Mouse (Mus musculus) thymus, adult 2 months (tissue): Measurements from ENCODE around the gene Hist1h3c. TPM values are rescaled to one million over a fixed set of nuclear protein-coding genes. Genes with fewer than 3 reads are reported as not detected.
"Not testable (repeated sequence)": the region's sequence is repeated elsewhere in the genome, so short reads cannot be mapped to it uniquely, and the experiment has no call there.

ENCODE experiments used
- DNase-seq: peaks from one replicate; pipeline ENCODE4 v3.0.0; 2021
- H3K27ac ChIP-seq: fragments of 200-500 bp; 2 replicates; pipeline ENCODE4 v1.5.1; 2012; ENCODE audit warnings: low read length, control low read depth; ENCODE audit not compliant: control insufficient read depth, insufficient read depth
- H3K27me3 ChIP-seq: fragments of 200-500 bp; 2 replicates; pipeline ENCODE4 v1.6.1; 2012; ENCODE audit warnings: mild to moderate bottlenecking, low read length, moderate library complexity, mixed read lengths; ENCODE audit not compliant: control insufficient read depth, insufficient read depth
- H3K36me3 ChIP-seq: fragments of 200-500 bp; 2 replicates; pipeline ENCODE4 v1.6.1; 2012; ENCODE audit warnings: mild to moderate bottlenecking, low read length, moderate library complexity; ENCODE audit not compliant: control insufficient read depth, insufficient read depth
- H3K4me1 ChIP-seq: fragments of 200-500 bp; replicated peaks from 2 replicates; pipeline ENCODE4 v1.6.1; 2012; ENCODE audit warnings: low read length; ENCODE audit not compliant: control insufficient read depth, insufficient read depth
- H3K4me3 ChIP-seq: fragments of 200-500 bp; 2 replicates; pipeline ENCODE4 v1.5.1; 2012; ENCODE audit warnings: mild to moderate bottlenecking, low read length, control low read depth, moderate library complexity; ENCODE audit not compliant: control insufficient read depth, insufficient read depth
- CTCF ChIP-seq: fragments of 200-500 bp; IDR thresholded peaks from 2 replicates; pipeline ENCODE4 v1.5.1; 2012; ENCODE audit warnings: mild to moderate bottlenecking, control low read depth, low read length, moderate library complexity, borderline replicate concordance; ENCODE audit not compliant: control insufficient read depth, poor library complexity, insufficient read depth; ENCODE audit errors: extremely low read depth
- POLR2A ChIP-seq: fragments of 200-500 bp; IDR thresholded peaks from 2 replicates; pipeline ENCODE4 v1.6.1; 2012; ENCODE audit warnings: mild to moderate bottlenecking, low read length, control low read depth, moderate library complexity; ENCODE audit not compliant: control insufficient read depth, poor library complexity, insufficient read depth; ENCODE audit errors: extremely low read depth
- WGBS: fragments of 180-500 bp; shearing (Covaris S2); methylation state at CpG from one replicate; pipeline ENCODE4 v1.1.7; 2018; 5-methylcytosine and 5-hydroxymethylcytosine counted together
- polyA plus RNA-seq: library from polyadenylated mRNA; depleted of rRNA; stranded (reverse); fragments of >200 nt; gene quantifications from 2 replicates; pipeline ENCODE4 v1.2.3, GENCODE M21; 2012

The Hist1h3c gene
- polyA plus RNA-seq, 1 experiment = 377 TPM

DNA sequence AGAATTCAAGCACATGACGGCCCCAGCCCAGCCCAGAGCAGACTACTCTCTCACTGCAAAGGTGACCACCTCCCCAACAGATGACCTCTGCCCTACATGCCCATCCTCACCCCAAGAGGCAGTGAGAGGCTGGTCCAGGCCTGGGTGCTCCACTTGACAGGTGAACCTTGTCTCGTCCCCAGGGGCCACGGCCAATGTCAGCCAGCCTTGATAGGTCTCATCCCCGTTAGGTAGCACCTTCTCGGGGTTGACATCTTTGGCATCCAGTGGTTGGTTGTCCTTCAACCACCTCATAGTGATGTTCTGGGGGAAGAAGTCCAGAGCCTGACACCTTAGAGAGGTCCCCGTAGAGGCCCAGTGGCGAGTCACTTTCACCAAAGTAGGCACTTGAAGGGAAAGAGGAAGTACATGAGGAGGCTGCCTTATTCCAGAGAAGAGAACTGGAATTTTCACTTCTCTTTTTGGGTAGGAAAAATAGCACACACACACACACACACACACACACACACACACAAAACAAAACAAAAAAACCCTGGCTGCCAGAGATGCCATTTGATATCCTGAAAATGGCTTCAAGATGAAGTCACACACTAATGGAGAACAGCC, 39.5 kb downstream of the Hist1h3c start:
- WGBS = 90% methylated on average over 7 of the region's 7 CpGs
- H3K4me3 ChIP-seq = no peak overlapping the region
- H3K27me3 ChIP-seq = no peaks in the 10 kb centered on the region
- H3K27ac ChIP-seq = no peak overlapping the region
- TF ChIP-seq POLR2A (no peak), CTCF (no peak)
- H3K36me3 ChIP-seq = no peaks in the 10 kb centered on the region
- DNase-seq = no peak
- H3K4me1 ChIP-seq = peaks cover 11% of the 10 kb centered on the region

DNA sequence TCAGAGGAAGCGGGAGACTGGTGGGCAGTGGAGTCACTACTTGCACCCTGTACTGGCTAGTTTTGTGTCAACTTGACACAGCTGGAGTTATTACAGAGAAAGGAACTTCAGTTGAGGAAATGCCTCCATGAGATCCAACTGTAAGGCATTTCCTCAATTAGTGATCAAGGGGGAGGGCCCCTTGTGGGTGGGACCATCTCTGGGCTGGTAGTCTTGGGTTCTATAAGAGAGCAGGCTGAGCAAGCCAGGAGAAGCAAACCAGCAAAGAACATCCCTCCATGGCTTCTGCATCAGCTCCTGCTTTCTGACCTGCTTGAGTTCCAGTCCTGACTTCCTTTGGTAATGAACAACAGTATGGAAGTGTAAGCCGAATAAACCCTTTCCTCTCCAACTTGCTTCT, 42.6 kb downstream of the Hist1h3c start:
- not testable (repeated sequence) for DNase-seq, H3K4me1 ChIP-seq, H3K27ac ChIP-seq, H3K27me3 ChIP-seq, H3K36me3 ChIP-seq, H3K4me3 ChIP-seq
- WGBS = 94% methylated on average over 2 of the region's 2 CpGs

DNA sequence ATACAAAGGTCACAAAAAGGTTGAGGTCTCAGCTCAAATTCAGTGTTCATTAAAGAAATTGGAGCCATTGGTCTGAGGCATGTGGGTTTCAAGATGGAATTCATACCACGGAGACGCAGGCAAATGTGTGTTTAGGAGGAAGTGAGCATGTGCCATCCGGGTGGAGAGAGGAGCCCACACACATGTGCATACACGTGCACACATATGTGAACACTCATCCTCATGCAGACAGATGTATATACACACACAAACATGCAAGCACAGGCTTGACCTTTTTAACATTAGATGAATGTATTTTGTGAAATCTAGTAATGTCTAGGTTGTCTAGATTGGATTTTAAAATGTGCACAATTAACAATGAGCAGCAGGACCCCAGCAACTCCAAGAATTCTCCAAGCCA, 43.2 kb downstream of the Hist1h3c start:
- Histone ChIP-seq H3K4me1 (peaks cover 4% of the 10 kb centered on the region), H3K4me3 (no peak overlapping the region), H3K27me3 (no peaks in the 10 kb centered on the region), H3K27ac (no peak overlapping the region), H3K36me3 (no peaks in the 10 kb centered on the region)
- TF ChIP-seq POLR2A (no peak), CTCF (no peak)
- WGBS = 82% methylated on average over 4 of the region's 4 CpGs
- no peak for DNase-seq

DNA sequence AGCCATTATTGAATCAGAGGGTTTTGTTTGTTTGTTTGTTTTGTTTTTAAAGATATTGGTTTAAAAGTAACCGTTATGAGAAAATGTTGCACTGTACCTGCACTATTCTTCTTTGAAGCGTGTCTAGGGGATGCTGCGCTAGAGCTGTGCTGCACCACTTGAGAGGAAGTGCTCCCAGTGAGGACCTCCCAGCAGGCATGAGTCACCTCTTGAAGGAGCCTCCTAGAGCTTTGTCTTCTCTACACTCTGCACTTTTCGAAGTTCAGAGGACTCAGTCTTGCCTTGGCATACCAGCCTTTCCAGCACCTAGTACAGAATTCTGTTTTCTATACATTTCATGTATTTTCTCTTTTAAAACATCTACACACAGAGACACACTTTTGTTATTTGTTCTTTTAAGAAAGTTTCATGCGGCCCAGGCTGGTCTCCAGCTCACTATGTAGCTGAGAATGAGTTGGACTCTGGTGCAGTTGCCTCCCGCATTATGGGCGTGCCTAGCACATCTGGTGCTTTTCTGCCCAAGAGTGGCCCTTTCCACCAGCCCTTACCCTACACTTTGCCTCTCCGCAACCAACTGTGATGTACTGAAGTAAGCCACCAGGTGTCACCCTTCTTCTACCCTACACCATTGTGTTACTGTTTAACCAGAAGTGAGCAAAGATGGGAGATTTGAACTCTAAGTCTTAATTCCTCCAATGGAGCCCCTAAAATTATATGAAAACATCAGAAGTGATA, 44.4 kb downstream of the Hist1h3c start:
- peak; percentile 82 for DNase-seq
- Histone ChIP-seq H3K27ac (peak overlapping the region; percentile 52), H3K4me3 (no peak overlapping the region), H3K36me3 (no peaks in the 10 kb centered on the region), H3K4me1 (peaks cover 8% of the 10 kb centered on the region), H3K27me3 (no peaks in the 10 kb centered on the region)
- WGBS = 5% methylated on average over 8 of the region's 8 CpGs
- peak; percentile 60; the same call in 1 of the 2 replicates for TF ChIP-seq CTCF
- no peak for TF ChIP-seq POLR2A

DNA sequence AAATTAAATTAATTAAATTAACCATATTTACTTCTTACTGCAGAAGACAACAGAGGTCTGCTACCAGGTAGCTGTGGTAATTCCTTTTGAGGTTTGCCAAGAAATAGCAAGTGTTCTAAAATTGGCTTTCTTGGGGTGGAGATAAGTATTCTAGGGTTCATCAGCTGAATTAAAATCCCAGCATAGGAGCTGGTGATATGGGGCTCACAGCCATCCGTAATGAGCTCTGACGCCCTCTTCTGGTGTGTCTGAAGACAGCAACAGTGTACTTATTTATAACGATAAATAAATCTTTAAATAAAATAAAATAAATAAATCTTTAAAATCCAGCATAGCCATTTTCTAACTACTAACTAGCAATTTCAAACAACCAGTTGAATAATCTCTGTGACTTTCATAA, 45.6 kb downstream of the Hist1h3c start:
- Histone ChIP-seq H3K4me3 (no peak overlapping the region), H3K27ac (no peak overlapping the region), H3K36me3 (no peaks in the 10 kb centered on the region), H3K27me3 (no peaks in the 10 kb centered on the region), H3K4me1 (peaks cover 11% of the 10 kb centered on the region)
- no peak for TF ChIP-seq CTCF
- TF ChIP-seq POLR2A = no peak
- DNase-seq = peak; percentile 1
- 87% methylated on average over 3 of the region's 3 CpGs for WGBS

DNA sequence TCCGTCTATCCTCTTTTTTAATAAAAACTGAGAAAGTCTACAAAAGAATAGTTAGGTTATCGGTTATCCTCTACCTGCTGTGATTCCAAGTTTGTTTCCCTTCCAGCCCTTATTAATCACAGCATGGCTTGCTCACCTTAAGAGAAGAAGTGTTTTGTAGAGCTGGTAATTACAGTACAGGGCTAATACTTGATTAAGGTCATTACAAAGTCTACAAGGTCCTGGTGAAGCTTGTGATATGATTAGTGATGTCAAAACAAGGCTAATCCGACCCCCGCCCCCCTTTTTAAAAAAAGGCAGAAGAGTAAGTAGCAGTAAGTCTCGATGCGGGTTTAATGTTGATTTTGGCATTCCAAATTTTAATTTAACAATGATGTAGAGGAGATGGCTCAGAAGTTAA, 46.4 kb downstream of the Hist1h3c start:
- 93% methylated on average over 6 of the region's 6 CpGs for WGBS
- H3K27me3 ChIP-seq = no peaks in the 10 kb centered on the region
- H3K36me3 ChIP-seq = no peaks in the 10 kb centered on the region
- peak; percentile 2 for DNase-seq
- H3K27ac ChIP-seq = no peak overlapping the region
- H3K4me3 ChIP-seq = no peak overlapping the region
- TF ChIP-seq CTCF = no peak
- no peak for TF ChIP-seq POLR2A
- peaks cover 11% of the 10 kb centered on the region for H3K4me1 ChIP-seq

DNA sequence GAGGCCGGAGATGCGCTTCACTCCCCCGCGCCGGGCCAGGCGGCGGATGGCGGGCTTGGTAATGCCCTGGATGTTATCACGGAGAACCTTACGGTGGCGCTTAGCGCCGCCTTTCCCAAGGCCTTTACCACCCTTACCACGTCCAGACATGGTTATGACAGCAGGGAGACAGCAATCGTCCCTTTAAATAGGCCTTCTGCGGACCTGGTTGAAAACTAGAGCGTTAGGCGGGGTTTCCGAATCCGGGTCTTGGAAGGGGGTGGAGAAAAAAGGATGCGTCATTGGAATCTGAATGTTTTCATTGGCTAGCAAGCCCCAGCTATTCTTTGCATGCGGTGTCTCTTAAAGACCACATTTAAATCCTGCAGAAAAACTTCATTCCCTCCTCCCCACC, 47.1 kb downstream of the Hist1h3c start, which contains the start of gene Hist1h4c:
Hist1h4c (minus strand) TSS at position 155 of the 394 bp plus-strand sequence.
- peak; percentile 98 for DNase-seq
- H3K36me3 ChIP-seq = no peaks in the 10 kb centered on the region
- TF ChIP-seq POLR2A (peak; percentile 99), CTCF (0 out of 2 replicates have a peak, but pooled peaks have one; percentile 14)
- peak within 1 kb of the TSS; percentile 50 for H3K4me3 ChIP-seq
- peaks cover 11% of the 10 kb centered on the region for H3K4me1 ChIP-seq
- under 1% methylated on average over 22 of the region's 22 CpGs for WGBS
- H3K27ac ChIP-seq = peak within 1 kb of the TSS; percentile 88
- H3K27me3 ChIP-seq = no peaks in the 10 kb centered on the region
